Mouse (Mus musculus) T-cell, adult 2 months (primary cell): Measurements from ENCODE around the gene Sbk1.

Experiments
- DNase-seq: peaks from one replicate; pipeline ENCODE4 v3.0.0; 2022; ENCODE audit warnings: low spot score

Sbk1 gene

DNA sequence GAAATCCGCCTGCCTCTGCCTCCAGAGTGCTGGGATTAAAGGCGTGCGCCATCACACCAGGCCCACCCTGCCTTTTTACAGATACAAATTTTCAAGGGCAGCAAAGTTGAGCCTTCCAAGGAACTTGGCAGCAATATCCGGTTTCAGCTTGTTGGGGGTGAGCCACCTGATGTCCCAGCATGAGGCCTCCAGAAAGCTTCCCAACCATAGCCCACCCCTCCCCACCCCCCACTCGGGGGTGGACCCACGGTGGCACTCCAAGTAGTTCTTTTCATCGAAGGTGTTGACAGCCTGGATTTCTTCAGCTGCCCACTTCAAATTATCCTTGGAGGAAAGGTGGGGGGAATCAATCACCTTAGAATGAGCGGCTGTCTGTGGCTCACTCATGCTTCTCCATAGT is 66.5 kb downstream of the Sbk1 start:
- DNase-seq: no peak

DNA sequence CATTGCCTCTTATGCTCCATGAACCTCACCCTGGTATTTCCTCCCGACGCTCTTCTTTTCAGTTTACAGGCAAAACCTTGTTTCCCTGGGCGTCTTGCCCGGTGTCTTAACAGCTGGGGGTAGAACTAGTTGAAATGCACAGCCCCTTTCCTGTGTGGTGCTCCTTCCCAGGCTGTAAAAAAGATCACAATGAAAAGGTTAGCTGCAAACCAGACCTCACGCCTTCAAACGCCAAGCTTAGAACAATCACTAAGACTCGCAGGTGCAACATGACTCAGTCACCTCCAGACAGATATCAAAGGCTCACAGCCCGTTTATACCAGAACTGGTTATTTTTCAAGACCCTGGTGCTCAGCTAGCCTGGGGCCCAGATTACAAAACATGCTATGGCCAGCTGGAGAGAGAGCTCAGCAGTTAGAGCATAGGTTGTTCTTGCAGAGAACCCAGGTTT is 67.1 kb downstream of the Sbk1 start:
- peak; percentile 66 for DNase-seq

GRCm38 (mm10) chr7:126340206-126340618 is 67.8 kb downstream of the Sbk1 start:
- peak; percentile 28 for DNase-seq

GRCm38 (mm10) chr7:126340896-126341295 is 68.5 kb downstream of the Sbk1 start:
- DNase-seq: no peak
